Mouse (Mus musculus): Measurements from ENCODE around the gene Shmt2. TPM values are rescaled to one million over a fixed set of nuclear protein-coding genes. Genes with fewer than 3 reads are reported as not detected.

The Shmt2 gene
- total RNA-seq (2023; ENCODE audit: inconsistent age) = 68.8 to 81.0 TPM (median 69.2 TPM) in 4 replicates

DNA sequence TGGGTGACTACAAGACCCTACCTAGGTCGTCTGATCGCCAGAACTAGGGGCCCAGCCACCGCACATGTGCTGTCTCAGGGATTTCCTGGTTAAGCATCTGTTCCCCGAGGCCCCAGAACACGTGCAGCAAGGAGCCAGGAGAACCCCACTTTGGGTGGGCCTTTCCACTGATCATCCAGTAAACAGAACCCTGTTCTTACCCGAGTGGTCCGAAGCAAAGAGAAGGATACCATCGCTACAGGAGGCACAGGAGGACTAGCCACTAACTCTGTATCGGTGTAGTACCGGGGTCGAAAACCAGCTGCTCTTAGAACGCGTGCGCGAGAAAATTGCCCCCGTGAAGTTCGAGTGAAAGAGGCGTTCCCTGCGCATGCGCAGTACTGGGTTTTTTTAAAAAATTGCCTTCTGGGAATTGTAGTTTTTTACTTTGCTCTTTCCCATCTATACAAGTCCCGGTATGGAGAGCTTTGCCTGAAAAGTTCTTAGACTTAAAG lies at the start of gene Shmt2:
Gene Shmt2, minus strand, starts transcription at position 357 of the 494 bp plus-strand sequence.

DNA sequence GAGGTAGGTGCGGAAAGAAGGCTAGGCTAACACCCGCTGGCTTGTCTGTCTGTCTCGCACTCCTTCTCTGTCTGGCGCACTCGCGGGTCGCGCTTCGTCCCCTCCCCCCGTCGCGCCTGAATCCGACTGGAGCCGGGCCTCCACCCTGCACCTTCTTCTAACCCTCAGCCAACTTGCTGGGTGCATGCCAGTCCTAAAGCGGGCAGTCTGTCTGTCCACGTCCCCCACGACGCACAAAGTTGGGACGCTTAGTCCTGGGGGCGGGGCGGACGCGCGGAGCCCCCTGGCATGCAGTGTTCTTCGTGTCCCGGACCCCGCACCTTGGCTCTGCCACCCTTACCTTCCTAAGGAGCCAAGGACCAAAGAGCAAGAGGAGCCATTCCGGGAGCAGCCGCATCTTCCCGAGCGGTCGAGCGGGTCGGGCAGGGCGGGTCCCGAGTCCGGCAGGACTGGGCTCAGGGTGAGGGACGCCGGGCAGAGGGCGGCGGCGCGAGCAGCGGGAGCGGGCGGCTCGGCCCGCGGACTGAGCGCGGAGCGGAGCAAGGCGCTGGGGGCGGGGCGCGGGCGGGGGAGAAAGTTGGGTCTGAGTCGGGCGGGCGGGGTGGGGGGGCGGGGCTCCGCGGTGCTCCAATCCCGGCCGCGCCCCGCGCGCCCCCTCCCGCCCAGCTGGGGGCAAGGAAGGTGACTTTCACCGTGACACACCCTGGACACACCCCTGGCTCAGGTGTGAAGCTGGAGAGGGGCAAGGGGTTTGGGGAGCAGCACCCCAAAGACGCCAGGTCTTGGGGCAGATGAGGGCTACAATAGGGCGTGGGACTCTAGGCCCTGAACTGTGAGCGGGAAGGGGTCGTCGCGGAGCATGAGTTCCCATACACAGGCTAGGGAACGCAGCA lies 12.0 kb upstream of the Shmt2 start, which contains the start of gene Nxph4:
Gene Nxph4, minus strand, starts transcription at position 524 of the 893 bp plus-strand sequence.

DNA sequence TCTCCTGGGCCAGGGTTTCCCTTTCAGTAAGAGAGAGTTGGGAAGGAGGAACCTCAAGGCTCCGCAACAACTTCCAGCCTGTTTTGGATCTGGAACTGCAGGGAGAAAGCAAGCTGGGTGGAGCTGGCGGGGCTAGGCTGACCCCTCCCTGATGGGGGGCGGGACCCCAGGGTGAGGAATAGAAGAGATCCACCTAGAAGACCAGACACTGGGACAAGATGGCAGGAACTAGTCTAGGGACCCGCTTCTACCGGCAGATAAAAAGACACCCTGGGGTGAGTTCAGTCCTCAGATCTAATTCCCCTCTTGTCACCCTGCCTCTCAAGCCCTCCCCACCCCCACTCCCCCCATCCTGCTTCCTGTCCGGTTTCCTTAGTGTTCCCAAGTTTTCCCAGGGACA lies 7.5 kb downstream of the Shmt2 start, which contains the start of gene Ndufa4l2:
Gene Ndufa4l2, plus strand, starts transcription at position 204 of the 400 bp plus-strand sequence.

DNA sequence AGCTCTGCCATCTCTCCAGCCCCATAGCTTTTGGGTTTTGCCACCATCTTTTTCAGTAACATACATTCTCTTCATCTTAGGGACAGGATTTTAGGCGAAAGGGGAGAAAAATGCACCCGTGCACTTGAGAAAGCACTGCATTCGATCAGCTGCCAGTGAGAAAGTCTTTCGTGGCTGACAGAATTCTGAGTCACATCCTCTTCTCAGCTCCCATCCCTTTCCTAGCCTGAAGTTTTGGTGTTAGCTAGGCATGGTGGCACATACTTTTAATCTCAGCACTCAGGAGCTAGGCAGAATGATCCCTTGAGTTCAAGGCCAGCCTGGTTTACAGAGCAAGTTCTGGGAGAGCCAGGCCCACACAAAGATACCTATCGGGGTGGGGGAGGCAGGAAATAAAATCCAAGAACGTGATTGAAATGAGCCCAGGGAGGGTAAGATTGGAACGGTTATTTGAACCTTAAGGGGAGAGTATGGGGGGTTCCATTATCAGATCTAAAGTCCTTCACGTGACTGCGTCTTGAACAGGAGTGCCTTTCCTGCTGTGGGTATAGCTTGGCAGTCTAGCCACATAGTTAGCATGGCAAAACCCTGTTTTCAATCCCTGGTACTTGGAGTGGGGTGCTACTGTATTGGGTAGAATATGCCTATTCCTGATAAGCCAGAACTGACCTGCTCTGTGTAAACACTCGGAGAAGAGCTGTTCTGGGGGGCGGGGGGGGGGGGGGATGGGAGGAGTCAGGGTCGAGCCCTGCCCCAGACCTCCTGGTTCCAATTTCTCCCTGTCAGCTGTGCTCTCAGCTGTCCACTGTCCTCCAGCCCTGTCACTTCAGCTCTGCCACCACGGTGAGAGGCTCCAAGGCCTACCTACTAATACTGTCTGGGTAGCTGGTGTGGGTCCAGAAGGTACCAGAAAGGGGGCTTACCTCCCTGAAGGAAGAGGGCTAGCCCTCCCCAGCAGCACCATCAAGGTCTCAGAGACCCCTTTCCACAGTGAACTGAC lies 21.1 kb downstream of the Shmt2 start, which contains the start of gene Stac3:
Gene Stac3, plus strand, starts transcription at position 793 of the 1,000 bp plus-strand sequence.

Other genes with a start within 250 kb of the Shmt2 start
- 110 to 114 TPM (median 112 TPM) in 4 replicates for gene Mbd6, start 233.4 kb downstream of the Shmt2 start, total RNA-seq (2023; ENCODE audit: inconsistent age)
- gene Mars, start 210.7 kb downstream of the Shmt2 start, total RNA-seq (2023; ENCODE audit: inconsistent age) = 50.8 to 76.3 TPM (median 70.5 TPM) in 4 replicates
- gene Arhgap9, start 200.5 kb downstream of the Shmt2 start, total RNA-seq (2023; ENCODE audit: inconsistent age) = 100 to 111 TPM (median 107 TPM) in 4 replicates
- 0.13 TPM in 1 of 4 replicates, not detected in the others for gene Gli1, start 180.5 kb downstream of the Shmt2 start, total RNA-seq (2023; ENCODE audit: inconsistent age)
- gene Inhbe, start 168.0 kb downstream of the Shmt2 start, total RNA-seq (2023; ENCODE audit: inconsistent age) = not detected in 4 replicates
- not detected in 4 replicates for gene Inhbc, start 152.0 kb downstream of the Shmt2 start, total RNA-seq (2023; ENCODE audit: inconsistent age)
- 115 to 122 TPM (median 119 TPM) in 4 replicates for gene R3hdm2, start 142.1 kb downstream of the Shmt2 start, total RNA-seq (2023; ENCODE audit: inconsistent age)
- gene Stac3, start 20.8 kb downstream of the Shmt2 start, total RNA-seq (2023; ENCODE audit: inconsistent age) = 5.6 to 12.8 TPM (median 10.4 TPM) in 4 replicates
- gene Ndufa4l2, start 7.5 kb downstream of the Shmt2 start, total RNA-seq (2023; ENCODE audit: inconsistent age) = not detected in 4 replicates
- not detected in 4 replicates for gene Nxph4, start 12.1 kb upstream of the Shmt2 start, total RNA-seq (2023; ENCODE audit: inconsistent age)
- gene Lrp1, start 98.7 kb upstream of the Shmt2 start, total RNA-seq (2023; ENCODE audit: inconsistent age) = 2.2 to 4.3 TPM (median 3.3 TPM) in 4 replicates
- 226 to 243 TPM (median 231 TPM) in 4 replicates for gene Stat6, start 120.5 kb upstream of the Shmt2 start, total RNA-seq (2023; ENCODE audit: inconsistent age)
- 8.6 to 12.6 TPM (median 10.8 TPM) in 4 replicates for gene Nemp1, start 144.5 kb upstream of the Shmt2 start, total RNA-seq (2023; ENCODE audit: inconsistent age)
- 34.6 to 46.9 TPM (median 38.1 TPM) in 4 replicates for gene Nab2, start 146.1 kb upstream of the Shmt2 start, total RNA-seq (2023; ENCODE audit: inconsistent age)
- gene Myo1a, start 182.7 kb upstream of the Shmt2 start, total RNA-seq (2023; ENCODE audit: inconsistent age) = 0.29 to 0.72 TPM (median 0.60 TPM) in 4 replicates
- gene Tac2, start 202.0 kb upstream of the Shmt2 start, total RNA-seq (2023; ENCODE audit: inconsistent age) = not detected in 4 replicates
- 13.5 to 15.8 TPM (median 15.2 TPM) in 4 replicates for gene Zbtb39, start 217.1 kb upstream of the Shmt2 start, total RNA-seq (2023; ENCODE audit: inconsistent age)
- not detected in 4 replicates for gene Gpr182, start 229.3 kb upstream of the Shmt2 start, total RNA-seq (2023; ENCODE audit: inconsistent age)
- gene Rdh1, start 237.3 kb upstream of the Shmt2 start, total RNA-seq (2023; ENCODE audit: inconsistent age) = 0.12 to 0.19 TPM in 2 of 4 replicates, not detected in the others
- gene Rdh16f1, start 237.3 kb upstream of the Shmt2 start, total RNA-seq (2023; ENCODE audit: inconsistent age) = not detected in 4 replicates

Measured in B cell, adult (primary cell).